Mouse (Mus musculus) lung, postnatal 0 days (tissue): ENCODE measurements around the gene Ttll10. TPM values are rescaled to one million over a fixed set of nuclear protein-coding genes. Genes with fewer than 3 reads are reported as not detected.
A peak's percentile ranks its signal among the peaks of the same experiment; 100 is the strongest.

Source experiments
- ATAC-seq: fragments of 200-750 bp; cut with Nextera tagmentation; 2 replicates; pipeline ENCODE4 v1.8.0; 2017; ENCODE audit warnings: moderate library complexity
- DNase-seq: peaks from one replicate; pipeline ENCODE4 v3.0.0-alpha.2; 2016; ENCODE audit warnings: low spot score
- H3K27ac ChIP-seq: fragments of 300-500 bp; sonication (generic); 2 replicates; pipeline ENCODE4 v1.5.1; 2014; ENCODE audit warnings: antibody characterized with exemption, mild to moderate bottlenecking, low read length, mixed read lengths
- H3K27me3 ChIP-seq: fragments of 300-500 bp; sonication (generic); replicated peaks from 2 replicates; pipeline ENCODE4 v1.6.1; 2014; ENCODE audit warnings: low read length, mixed read lengths; ENCODE audit not compliant: insufficient read depth
- H3K36me3 ChIP-seq: fragments of 300-500 bp; sonication (generic); 2 replicates; pipeline ENCODE4 v1.6.1; 2014; ENCODE audit warnings: low read length, mixed read lengths; ENCODE audit not compliant: insufficient read depth
- H3K4me1 ChIP-seq: fragments of 300-500 bp; sonication (generic); 2 replicates; pipeline ENCODE4 v1.6.1; 2014; ENCODE audit warnings: antibody characterized with exemption, low read depth, low read length, mixed read lengths; ENCODE audit not compliant: insufficient read depth
- H3K4me2 ChIP-seq: fragments of 300-500 bp; sonication (generic); replicated peaks from 2 replicates; pipeline ENCODE4 v1.6.1; 2014; ENCODE audit warnings: low read depth, mild to moderate bottlenecking, low read length, moderate library complexity, mixed read lengths
- H3K4me3 ChIP-seq: fragments of 300-500 bp; sonication (generic); 2 replicates; pipeline ENCODE4 v1.5.1; 2014; ENCODE audit warnings: low read depth, low read length
- H3K9ac ChIP-seq: fragments of 300-500 bp; sonication (generic); replicated peaks from 2 replicates; pipeline ENCODE4 v1.6.1; 2014; ENCODE audit warnings: low read depth, mild to moderate bottlenecking
- H3K9me3 ChIP-seq: fragments of 300-500 bp; sonication (generic); 2 replicates; pipeline ENCODE4 v1.6.1; 2016; ENCODE audit warnings: low read length, mixed read lengths
- CTCF ChIP-seq: IDR thresholded peaks from 2 replicates; pipeline ENCODE4 v1.5.1; 2016; ENCODE audit warnings: antibody characterized with exemption, mild to moderate bottlenecking
- EP300 ChIP-seq: IDR thresholded peaks from 2 replicates; pipeline ENCODE4 v1.6.1; 2016; ENCODE audit warnings: antibody characterized with exemption, mild to moderate bottlenecking, control low read depth
- WGBS: fragments of 180-500 bp; shearing (Covaris S2); extraction: QIAGEN DNeasy Blood & Tissue Kit; methylation state at CpG from one replicate; pipeline ENCODE4 v1.1.7; 2014; 5-methylcytosine and 5-hydroxymethylcytosine counted together
- microRNA counts: library from miRNA; unstranded; fragments of <30 nt; microRNA quantifications from one replicate; lab custom pipeline; 2015
- microRNA-seq: library from miRNA; unstranded; fragments of <30 nt; microRNA quantifications from one replicate; pipeline ENCODE4, GENCODE M21; 2016
- polyA plus RNA-seq: library from polyadenylated mRNA; unstranded; fragments of >200 nt; fragmentation: Nextera tagmentation; extraction: Ambion mirVana; gene quantifications from 2 replicates; pipeline ENCODE4 v1.2.1, GENCODE M21; 2015

The Ttll10 gene
- polyA plus RNA-seq, 1 experiment from 2014 or later, result 2.1 TPM

DNA sequence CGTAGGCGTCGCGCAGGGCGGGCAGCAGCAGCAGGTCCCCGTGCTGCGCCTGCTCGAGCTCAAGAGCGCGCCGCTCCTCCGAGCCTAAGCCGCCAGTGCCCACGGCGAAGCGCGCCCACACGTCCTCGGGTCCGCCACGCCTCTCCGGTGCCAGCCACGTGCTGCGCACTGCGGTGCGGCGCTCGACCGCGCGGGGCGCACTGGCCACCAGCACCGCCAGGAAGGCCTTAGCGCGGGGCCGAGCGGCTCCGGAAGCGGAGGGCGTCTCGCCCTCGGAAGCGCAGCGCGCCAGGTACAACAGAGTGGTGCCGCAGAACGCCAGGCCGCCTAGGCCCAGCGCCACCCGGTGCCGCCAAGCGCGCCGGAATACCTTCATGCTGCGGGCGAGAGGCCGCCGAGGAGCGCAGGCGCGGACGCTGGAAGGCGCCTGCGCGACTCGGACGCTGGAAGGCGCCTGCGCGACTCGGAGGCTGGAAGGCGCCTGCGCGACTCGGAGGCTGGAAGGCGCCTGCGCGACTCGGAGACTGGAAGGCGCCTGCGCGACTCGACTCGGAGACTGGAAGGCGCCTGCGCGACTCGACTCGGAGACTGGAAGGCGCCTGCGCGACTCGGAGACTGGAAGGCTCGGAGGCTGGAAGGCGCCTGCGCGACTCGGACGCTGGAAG is 66.8 kb downstream of the Ttll10 start, which contains the start of the genes B3galt6 and Sdf4:
Gene B3galt6, minus strand, starts transcription at position 409 of the 665 bp plus-strand sequence.
Gene Sdf4, plus strand, starts transcription at position 632 of the 665 bp plus-strand sequence.
- H3K27me3 ChIP-seq, result no peaks in the 10 kb centered on the region
- TF ChIP-seq CTCF (peak; percentile 91), EP300 (no peak)
- H3K9ac ChIP-seq, result peak within 1 kb of the TSS; percentile 80
- DNase-seq (peak; percentile 95), ATAC-seq (peak; percentile 91)
- H3K4me1 ChIP-seq, result peaks cover 15% of the 10 kb centered on the region; the same call in 1 of the 2 replicates
- 2% methylated on average over 91 of the region's 99 CpGs for WGBS
- peak within 1 kb of the TSS; percentile 96 for H3K4me2 ChIP-seq
- H3K27ac ChIP-seq, result peak within 1 kb of the TSS; percentile 94
- peak within 1 kb of the TSS; percentile 93 for H3K4me3 ChIP-seq
- H3K9me3 ChIP-seq, result no peaks in the 10 kb centered on the region
- H3K36me3 ChIP-seq, result peaks cover 3% of the 10 kb centered on the region; the same call in 1 of the 2 replicates

GRCm38 (mm10) chr4:155991908-155992230 is 67.3 kb downstream of the Ttll10 start:
- Histone ChIP-seq H3K36me3 (peaks cover 3% of the 10 kb centered on the region; the same call in 1 of the 2 replicates), H3K4me2 (peak overlapping the region; percentile 96), H3K27me3 (no peaks in the 10 kb centered on the region), H3K9ac (peak overlapping the region; percentile 68; the same call in 1 of the 2 replicates), H3K4me3 (peak overlapping the region; percentile 59), H3K27ac (peak overlapping the region; percentile 94), H3K4me1 (peaks cover 15% of the 10 kb centered on the region; the same call in 1 of the 2 replicates), H3K9me3 (no peaks in the 10 kb centered on the region)
- TF ChIP-seq CTCF (no peak), EP300 (no peak)
- DNase-seq (no peak), ATAC-seq (no peak; the same call in 1 of the 2 replicates)
- 23% methylated on average over 37 of the region's 37 CpGs for WGBS

DNA sequence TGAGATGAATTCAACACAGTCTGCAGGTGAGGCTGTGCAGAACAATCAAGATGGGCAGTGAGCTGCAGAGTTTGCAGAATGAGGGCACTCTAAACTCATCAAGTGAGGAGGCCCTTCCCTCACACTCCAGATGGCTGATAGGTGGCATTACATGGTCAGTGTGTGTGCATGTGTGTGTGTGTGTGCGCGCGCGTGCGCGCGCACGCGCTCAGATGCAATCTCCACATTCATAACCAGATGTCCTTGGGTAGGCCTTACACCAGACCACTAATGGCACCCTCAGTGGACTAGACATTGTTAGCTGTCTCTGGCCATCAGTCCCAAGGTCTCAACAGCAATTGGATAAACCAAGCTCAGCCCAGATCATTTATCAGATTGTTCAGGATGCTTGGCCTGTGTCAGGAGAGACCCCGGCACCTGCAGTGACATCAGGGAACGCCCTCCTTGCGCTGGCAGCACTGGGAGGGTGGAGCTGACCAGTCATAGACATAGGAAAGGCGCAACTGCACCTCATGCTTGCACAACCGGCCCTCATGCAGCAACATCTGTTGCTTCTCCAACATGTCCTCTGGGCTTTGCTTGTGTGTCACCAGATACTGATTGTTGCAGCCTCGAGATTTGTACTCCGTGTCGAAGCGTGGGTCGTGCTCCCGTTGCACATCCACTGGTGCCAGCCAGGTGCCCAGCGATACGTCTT is 67.9 kb downstream of the Ttll10 start:
- H3K4me2 ChIP-seq, result peak overlapping the region; percentile 96
- no peaks in the 10 kb centered on the region for H3K36me3 ChIP-seq
- H3K4me1 ChIP-seq, result peaks cover 15% of the 10 kb centered on the region; the same call in 1 of the 2 replicates
- TF ChIP-seq CTCF (no peak), EP300 (no peak)
- H3K27me3 ChIP-seq, result no peaks in the 10 kb centered on the region
- peak overlapping the region; percentile 59 for H3K4me3 ChIP-seq
- peak; percentile 18 for DNase-seq
- ATAC-seq, result no peak
- peak overlapping the region; percentile 94 for H3K27ac ChIP-seq
- WGBS, result 82% methylated on average over 22 of the region's 22 CpGs
- peak overlapping the region; percentile 68; the same call in 1 of the 2 replicates for H3K9ac ChIP-seq
- H3K9me3 ChIP-seq, result no peaks in the 10 kb centered on the region

MicroRNA genes within 50 kb of the gene (microRNA counts, 519-probe panel; counts per million panel counts)
- 6,029 counts per million, percentile 77 among the panel's probes with 10 or more counts for microRNA mmu-miR-200a (lab: Ali Mortazavi, UCI)
- microRNA mmu-miR-200b (lab: Ali Mortazavi, UCI), result 6,521 counts per million, percentile 87 among the panel's probes with 10 or more counts
- 6,390 counts per million, percentile 85 among the panel's probes with 10 or more counts for microRNA mmu-miR-429 (lab: Ali Mortazavi, UCI)

Small RNAs within 50 kb of the gene (microRNA-seq; reads per million reads assigned to microRNA genes)
- gene Mir200a (1,411 reads per million, percentile 78 among the genes with 10 or more reads in this experiment), gene Mir200b (7,855 reads per million, percentile 93 among the genes with 10 or more reads in this experiment), gene Mir429 (15,842 reads per million, percentile 96 among the genes with 10 or more reads in this experiment)

Other genes starting within 250 kb of the Ttll10 start
- gene Ccnl2, start 246.9 kb downstream of the Ttll10 start, polyA plus RNA-seq, result 110 and 122 TPM in 2 replicates
- 117 and 128 TPM in 2 replicates for gene Aurkaip1, start 228.1 kb downstream of the Ttll10 start, polyA plus RNA-seq
- gene Mxra8, start 219.7 kb downstream of the Ttll10 start, polyA plus RNA-seq, result 321 and 330 TPM in 2 replicates
- 9.1 and 11.9 TPM in 2 replicates for gene Dvl1, start 212.0 kb downstream of the Ttll10 start, polyA plus RNA-seq
- gene Tas1r3, start 196.1 kb downstream of the Ttll10 start, polyA plus RNA-seq, result 0.19 and 0.25 TPM in 2 replicates
- gene Cptp, start 190.0 kb downstream of the Ttll10 start, polyA plus RNA-seq, result 10.8 and 13.8 TPM in 2 replicates
- gene Ints11, start 189.9 kb downstream of the Ttll10 start, polyA plus RNA-seq, result 31.7 and 34.8 TPM in 2 replicates
- 29.3 and 29.9 TPM in 2 replicates for gene Pusl1, start 167.6 kb downstream of the Ttll10 start, polyA plus RNA-seq
- gene Acap3, start 167.6 kb downstream of the Ttll10 start, polyA plus RNA-seq, result 12.7 and 13.4 TPM in 2 replicates
- gene Ube2j2, start 115.6 kb downstream of the Ttll10 start, polyA plus RNA-seq, result 66.6 and 67.0 TPM in 2 replicates
- 30.6 and 36.2 TPM in 2 replicates for gene C1qtnf12, start 97.1 kb downstream of the Ttll10 start, polyA plus RNA-seq
- 6.8 TPM in 2 replicates for gene B3galt6, start 66.8 kb downstream of the Ttll10 start, polyA plus RNA-seq
- gene Sdf4, start 66.5 kb downstream of the Ttll10 start, polyA plus RNA-seq, result 155 and 166 TPM in 2 replicates
- 4.9 and 5.2 TPM in 2 replicates for gene Tnfrsf4, start 45.6 kb downstream of the Ttll10 start, polyA plus RNA-seq
- 1.6 and 1.9 TPM in 2 replicates for gene Tnfrsf18, start 33.2 kb downstream of the Ttll10 start, polyA plus RNA-seq
- 5.9 and 6.8 TPM in 2 replicates for gene 9430015G10Rik, start 50.6 kb upstream of the Ttll10 start, polyA plus RNA-seq
- gene Rnf223, start 71.1 kb upstream of the Ttll10 start, polyA plus RNA-seq, result 0.07 TPM in 1 of 2 replicates, not detected in the other
- 70.1 and 85.7 TPM in 2 replicates for gene Agrn, start 138.1 kb upstream of the Ttll10 start, polyA plus RNA-seq
- 11.8 and 13.8 TPM in 2 replicates for gene Isg15, start 141.4 kb upstream of the Ttll10 start, polyA plus RNA-seq
- gene AW011738, start 143.9 kb upstream of the Ttll10 start, polyA plus RNA-seq, result 4.0 and 5.1 TPM in 2 replicates
- gene Perm1, start 156.5 kb upstream of the Ttll10 start, polyA plus RNA-seq, result 0.46 and 0.56 TPM in 2 replicates
- 11.2 and 12.7 TPM in 2 replicates for gene Plekhn1, start 175.4 kb upstream of the Ttll10 start, polyA plus RNA-seq
- gene Noc2l, start 176.6 kb upstream of the Ttll10 start, polyA plus RNA-seq, result 18.7 and 19.8 TPM in 2 replicates
- 0.12 and 0.24 TPM in 2 replicates for gene Samd11, start 196.2 kb upstream of the Ttll10 start, polyA plus RNA-seq